Mouse (Mus musculus): ENCODE data around the gene Gas7.

Gas7 gene

DNA sequence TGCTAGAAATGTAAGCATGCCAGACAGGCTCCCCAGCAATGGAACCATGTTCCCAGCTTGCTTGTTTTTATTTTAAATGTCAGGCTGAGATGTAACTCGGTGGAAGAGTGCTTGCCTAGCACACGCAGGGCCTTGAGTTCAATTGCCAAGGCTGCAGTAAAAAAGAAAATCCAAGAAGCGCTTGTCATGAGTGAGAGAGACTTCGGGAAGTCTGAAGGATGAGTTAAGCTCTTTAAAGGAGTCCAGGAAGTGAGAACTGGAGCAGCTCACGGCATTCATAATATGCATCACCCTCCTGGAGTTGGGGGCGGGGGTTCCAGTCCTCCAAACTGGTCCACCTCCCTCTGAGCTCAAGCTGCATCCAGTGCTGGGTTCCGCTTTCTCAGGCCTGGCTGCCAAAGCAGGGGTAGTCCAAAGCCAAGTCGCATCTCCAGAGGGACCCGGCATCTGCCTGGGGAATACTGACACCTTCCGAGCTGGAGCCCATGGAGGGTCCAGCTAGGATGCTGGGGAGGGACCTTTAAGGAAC lies 34.5 kb downstream of the Gas7 start:
- DNase-seq (ENCODE audit: low read depth): no peak

DNA sequence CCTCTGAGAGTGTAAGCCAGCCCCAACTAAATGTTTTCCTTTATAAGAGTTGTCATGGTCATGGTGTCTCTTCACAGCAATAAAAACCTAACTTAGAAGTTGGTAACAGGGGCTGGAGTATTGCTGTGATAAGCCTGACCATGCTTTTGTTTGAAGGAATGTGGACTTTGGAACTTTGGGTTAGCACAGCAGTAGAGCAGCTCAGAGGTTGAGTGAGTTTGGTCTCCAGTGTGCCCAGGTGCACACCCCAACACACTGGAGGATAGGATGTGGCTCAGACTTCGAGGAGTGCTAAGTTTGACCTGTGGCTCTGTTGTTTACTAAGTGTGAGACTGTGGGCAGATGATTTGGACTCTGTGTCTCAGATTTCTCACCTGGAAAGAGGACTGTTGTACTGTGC lies 41.6 kb downstream of the Gas7 start:
- no peak for DNase-seq (ENCODE audit: low read depth)

DNA sequence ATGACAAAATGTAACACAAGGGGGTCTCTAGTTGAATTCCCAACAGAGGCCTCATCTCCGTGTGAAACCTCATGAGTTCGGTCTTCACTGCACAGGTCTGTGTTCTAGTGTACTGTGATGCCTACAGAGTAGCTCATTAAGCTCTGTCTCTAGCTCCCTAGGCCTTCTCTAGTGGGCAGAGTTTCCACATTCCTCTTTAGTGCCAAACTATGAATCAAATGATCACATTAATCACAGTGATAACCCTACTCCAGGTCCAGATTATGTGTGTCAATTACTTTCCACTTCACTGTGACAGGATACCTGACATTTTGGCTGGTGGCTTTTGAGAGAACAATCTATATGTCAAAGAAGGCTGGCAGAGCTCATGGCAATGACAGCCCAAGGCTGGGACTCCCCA lies 44.9 kb downstream of the Gas7 start:
- DNase-seq (ENCODE audit: low read depth): no peak

DNA sequence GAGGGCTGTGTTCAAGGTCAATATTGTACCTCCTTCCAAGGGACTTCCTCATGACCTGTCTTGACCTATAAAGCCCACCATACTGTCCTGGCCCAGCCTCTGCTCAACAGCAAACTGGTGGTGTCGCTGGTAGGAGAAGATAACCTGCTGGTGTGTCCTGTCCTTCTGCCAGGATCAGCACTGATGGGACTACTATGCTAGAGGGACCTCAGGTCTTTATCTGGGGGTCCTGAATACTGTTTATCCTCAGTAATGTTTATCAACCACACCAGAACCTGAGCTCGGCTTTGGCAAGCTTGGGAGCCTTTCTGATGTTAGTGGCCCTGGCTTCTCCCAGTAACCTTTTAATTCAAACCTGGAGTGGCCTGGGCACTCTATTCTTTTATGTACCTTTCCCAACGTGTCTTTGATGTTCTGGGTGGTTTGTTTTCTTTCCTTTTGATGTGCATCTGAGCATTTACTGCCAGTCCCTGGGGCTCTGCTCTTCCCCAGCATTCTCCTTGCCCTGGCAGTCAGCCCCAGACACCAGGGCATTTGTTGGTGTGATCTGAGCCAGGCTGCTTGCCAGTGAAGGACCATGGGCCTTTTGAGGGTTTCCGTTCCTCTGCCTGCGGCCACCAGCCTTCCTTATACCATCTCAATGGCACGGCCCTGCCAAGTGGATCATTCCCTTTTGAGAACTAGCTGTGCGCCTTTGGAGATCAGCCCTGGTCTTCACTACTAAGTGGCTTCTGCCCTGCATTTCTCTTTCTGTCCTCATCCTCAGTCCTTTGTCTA lies 46.4 kb downstream of the Gas7 start:
- DNase-seq (ENCODE audit: low read depth): no peak

DNA sequence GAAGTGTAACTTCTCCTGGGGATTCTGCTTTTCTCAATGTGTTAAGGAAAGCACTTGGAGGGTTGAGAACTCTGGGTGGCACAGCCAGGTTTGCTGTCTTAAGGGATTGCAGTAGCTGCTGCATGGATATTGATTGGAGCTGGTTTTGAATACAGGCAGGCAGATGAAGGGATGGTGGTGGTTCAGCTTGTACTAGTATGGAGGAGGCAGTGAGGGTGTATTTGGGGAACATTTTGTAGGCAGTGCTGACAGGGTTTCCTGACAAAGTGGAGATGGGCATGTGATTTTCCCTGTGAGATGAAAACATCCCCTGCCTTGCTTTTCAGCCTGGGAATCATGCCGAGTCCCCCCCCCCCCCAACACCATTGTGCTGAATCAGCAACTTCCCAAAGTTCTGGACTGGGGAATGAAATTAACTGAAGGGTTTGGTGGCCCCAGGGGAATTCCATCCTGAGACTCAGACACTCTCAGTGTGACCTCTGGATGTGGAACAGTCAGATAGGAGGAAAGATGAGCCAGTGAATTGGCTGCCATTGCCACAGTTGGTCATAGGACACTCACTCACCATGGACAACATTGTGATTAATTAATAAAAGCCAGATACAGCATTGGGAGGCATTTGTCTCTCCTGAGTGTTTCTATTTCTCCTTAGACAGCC lies 54.1 kb downstream of the Gas7 start:
- no peak for DNase-seq (ENCODE audit: low read depth)

DNA sequence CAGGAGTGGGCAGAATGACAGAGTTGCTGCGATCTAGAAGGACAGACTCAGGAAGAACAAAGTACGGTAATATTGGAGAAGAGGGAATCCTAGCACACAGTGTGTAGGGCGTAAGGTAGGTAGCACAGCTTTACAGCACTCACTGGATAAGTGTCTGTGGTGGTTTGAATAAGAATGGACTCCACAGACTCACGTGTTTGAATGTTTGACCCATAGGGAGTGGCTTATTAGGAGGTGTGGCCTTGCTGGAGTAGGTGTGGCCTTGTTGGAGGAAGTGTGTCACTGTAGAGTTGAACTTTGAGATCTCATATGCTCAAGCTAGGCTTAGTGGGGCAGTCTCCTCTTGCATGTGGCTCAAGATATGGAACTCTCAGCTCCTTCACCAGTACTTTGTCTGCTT lies 55.6 kb downstream of the Gas7 start:
- no peak for DNase-seq (ENCODE audit: low read depth)

DNA sequence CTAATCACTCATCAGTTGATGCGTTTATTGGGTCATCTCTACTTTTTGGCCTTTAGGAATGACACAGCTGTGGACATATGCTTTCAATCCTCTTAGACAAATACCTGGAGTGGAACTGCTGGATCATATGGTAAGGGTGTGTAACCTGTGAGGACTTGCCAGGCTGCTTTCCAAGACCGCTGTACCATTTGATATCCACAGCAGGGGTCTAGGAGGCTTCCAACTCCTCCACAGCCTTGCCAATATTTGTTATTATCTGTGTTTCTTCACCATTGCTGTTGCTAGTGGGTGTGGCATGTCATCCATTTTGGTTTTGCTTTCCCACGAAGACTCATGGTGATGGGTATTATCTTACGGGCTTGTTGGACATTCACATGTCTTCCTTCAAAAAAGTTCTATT lies 57.8 kb downstream of the Gas7 start:
- DNase-seq (ENCODE audit: low read depth): no peak

DNA sequence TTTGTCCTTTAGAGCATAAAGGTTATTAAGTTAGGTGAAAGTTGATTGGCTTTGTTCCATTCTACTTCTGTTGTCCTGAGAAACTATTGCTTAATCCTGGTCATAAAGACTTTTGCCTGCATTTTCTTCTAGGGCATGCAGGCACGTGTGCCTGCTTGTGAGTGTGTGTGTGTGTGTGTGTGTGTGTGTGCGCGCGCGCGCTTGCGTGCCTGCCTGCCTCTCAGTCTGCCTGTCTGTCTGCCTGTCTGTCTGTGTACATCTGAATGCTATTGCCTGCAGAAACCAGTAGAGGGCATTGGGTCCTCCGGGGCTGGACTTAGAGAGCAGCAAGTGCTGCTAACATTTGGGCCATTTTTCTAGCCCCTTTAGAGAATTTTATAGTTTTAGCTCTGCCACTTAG lies 59.2 kb downstream of the Gas7 start:
- no peak for DNase-seq (ENCODE audit: low read depth)

DNA sequence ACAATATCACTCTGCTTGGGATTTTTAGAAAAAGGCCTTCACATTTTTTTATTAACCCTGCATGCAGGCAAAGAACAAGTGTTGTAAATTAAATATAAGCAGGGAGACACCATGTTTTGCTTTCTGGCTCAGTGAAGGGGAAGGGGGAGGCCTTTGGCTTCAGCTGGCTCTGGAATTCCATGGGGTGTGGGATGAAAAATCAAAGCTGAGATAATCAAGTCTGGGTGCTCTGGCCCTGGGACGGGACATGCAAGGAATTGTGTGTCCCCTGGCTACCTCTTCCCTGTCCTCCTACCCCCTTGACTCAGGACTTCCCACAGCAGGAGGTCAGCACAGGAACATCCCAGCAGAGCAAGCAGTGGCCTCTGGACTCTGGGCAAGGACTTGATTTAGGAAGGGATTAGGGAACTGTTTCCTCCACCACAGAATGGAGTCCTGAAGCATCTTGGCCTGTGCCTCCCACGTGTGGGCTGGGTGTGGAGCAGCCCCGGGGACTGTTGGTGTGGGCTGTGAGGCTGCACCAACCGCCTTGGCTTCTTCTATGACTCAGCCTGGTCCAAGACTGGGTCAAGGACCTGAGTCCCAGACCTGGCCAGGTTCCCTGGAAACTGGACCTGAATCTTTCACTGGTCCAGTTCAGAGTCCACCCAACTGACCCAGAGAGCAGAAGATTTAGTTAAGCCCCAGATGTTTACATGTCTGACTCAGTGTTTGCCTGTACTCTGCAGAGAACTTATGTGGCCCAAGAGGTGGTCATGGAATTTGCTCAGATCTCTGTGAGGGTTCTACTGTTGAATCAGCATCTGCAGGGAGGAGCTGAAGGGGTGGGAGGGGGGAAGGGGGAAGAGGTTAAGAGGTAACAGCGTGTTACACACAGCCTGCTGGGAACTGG lies 60.0 kb downstream of the Gas7 start:
- no peak for DNase-seq (ENCODE audit: low read depth)

DNA sequence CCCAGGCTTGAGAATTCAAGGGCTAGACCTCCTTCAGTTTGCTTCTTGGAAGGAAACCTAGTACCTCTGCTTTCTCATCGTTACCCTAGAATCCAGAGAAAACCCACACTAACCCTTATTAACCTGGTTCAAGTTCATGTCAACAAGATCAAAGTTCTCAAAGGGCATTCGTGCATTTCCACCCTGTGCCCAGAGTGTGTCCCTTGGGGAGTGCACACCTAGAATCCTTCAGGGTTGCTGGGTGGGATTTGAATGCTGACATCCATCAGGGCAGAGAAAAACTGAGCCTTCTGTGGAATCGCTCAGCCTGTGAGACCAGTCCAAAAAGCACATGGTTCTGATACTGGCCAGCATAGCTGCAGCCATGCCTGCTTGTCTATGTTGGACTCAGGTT lies 60.7 kb downstream of the Gas7 start:
- DNase-seq (ENCODE audit: low read depth): no peak

DNA sequence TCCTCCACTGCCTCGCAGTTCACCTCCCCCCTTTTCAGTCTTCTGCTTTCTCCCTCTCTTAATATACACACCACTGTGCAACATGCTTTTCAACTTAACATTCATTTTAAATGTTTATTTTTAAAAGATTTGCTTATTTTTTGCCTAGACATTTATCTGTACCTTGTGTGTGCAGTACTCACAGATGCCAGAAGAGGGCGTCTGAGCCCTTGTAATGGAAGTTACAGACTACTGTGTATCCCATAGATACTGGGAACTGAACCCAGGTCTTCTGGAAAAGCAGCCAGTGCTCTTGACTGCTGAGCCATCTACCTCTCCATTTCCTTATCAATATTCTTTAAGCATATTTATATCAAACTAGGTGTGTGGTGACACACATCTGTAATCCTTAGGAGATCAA lies 62.5 kb downstream of the Gas7 start:
- no peak for DNase-seq (ENCODE audit: low read depth)

DNA sequence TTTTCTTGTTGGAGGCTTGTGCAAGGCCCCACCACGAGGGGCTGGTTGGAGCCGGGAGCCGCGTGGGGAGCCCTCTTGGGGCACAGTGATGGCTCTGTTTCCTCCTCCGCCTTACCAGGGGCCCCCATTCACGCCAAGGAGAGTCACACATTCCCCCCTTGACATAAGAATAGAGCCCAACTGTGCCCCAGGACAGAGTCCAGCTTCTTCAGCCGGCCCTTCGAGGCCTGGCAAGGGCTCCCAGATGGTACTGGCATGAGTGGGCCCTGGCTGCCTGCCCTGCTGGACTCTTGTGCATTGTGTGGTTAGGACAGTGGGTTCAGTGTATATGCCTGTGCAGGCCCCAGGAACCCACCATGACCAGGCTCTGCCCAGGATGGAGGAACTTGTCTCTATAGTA lies 63.7 kb downstream of the Gas7 start:
- DNase-seq (ENCODE audit: low read depth): no peak

DNA sequence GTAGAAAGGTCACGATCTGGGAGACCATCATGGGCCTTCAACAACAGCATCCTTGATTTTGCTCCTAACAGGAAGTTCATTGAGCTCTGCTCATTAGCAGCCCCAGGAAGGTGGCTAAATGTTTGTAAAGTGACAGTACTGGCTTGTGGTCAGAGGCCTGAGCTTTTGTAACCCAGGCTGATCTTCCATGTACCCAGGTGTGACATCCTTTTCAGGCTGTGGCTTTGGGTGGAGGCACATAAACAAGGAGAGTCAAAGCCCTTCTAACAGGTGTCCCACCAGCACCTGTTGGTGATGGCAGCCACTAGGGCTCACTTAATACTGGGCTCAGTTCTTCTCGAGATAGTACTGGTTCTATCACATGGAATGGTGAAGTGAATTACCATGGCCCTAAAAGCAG lies 67.4 kb downstream of the Gas7 start:
- DNase-seq (ENCODE audit: low read depth): no peak

DNA sequence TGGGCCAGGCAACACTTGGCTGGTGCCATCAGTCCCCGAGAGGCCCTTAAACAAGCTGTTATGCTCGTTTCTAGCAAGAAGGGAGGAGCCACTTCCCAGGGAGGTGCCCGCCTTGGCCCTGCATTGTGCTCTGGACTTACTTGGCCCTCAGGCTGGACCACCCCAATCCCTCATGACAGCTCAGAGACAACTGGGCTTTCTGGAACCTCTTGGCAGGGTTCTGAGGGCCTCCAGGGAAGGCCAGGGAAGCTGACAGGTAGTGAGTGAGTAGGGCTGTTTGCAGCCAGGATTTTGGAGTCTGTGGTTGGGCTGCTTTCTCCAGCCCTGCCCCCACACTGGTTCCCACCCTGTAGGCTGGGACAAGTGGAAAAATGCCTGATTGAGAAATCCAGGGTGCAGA lies 68.6 kb downstream of the Gas7 start:
- no peak for DNase-seq (ENCODE audit: low read depth)

DNA sequence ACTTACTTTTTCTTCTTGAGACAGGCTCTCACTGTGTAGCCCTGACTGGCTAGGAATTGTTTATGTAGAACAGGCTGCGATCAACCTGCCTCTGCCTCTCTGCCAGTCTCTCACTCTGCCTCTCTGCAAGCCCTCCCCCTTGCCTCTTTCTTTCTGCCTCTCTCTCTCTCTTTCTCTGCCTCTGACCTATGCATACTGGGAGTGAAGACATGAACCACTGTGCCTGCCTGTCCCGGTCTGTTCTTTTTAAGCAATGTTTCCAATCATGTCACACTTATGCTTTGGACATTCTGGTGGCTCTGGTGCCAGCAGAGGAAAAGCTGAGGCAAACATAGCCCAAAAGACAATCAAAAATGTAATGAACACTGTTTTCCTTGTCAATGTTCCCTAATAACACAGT lies 69.5 kb downstream of the Gas7 start:
- DNase-seq (ENCODE audit: low read depth): no peak

DNA sequence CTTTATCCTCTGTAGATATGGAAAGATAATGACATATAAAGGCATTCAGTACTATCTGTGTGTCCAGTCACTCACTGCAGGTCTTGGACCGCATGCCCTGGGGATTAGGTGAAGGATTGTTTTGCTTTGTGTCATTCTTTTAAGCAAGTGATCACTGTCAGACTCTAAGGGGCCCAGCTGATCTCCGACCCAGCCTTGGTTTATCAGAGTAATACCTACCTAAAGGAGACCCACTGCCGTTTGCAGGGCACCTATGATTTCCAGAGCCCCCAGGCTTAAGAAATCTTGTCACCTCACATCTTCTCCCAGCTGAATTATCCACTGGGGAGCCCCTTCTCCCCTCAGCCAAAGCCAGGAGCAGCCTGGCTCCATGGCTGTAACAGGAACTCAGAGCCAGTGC lies 70.6 kb downstream of the Gas7 start:
- DNase-seq (ENCODE audit: low read depth): no peak

DNA sequence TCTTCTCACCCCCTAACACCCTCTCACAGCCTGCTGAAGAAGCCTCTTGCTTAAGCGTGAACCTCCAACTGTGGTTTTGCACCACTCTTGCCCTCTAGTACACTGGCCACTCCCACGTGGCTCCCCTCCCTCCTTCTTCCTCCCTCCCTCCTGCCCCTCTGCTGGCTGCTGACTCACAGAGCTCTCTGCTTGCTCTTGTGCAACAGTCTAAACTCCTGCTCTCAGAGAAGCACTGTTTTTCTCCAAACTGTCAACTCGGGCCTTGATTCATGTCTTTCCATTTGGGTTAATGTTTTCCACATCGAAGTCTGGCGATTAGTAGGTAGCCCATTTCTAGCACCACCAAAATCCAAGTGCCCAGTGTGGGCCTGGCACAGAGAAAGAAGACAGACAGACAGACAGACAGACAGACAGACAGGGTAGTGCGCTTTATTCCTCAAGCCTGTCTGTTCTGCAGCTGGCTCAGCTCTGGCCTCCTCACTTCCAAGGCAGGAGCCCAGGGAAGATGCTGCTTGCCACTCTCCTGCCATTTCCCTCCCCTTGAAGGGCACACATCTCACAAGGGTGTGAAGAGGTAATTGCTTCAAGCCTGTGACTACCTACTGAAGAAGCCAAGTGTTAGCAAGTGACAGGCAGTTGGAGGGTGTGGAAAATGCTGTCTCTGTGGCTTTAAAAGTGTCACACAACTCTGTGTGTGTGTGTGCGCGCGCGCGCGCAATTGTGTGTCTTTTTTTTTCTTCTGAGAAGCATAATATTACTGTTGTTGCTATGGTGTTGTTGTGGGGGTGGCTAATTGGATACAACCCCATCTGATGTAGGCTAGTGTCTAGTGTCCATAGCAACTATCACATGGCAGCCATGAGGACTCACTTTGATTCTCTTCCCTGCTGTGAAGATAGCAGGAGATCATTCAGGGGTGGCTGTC lies 71.6 kb downstream of the Gas7 start:
- no peak for DNase-seq (ENCODE audit: low read depth)

DNA sequence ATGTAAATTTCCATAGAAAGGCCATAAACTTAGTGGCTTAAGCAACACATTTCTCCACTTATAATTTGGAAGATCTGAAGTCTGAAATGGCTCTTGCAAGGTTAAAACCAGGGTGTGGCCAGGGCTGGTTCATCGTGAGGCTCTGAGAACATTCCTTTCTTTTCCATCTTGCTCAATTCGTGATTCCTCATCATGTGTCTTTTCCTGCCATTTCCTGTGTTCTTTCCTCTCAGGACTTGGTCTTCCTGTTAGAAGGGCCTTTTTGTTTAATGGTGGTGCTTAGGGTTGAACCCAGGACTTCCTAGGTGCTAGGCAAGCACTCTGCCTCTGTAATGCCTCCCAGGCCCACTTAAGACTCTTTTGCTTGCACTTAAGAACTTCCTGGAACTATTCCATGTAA lies 76.0 kb downstream of the Gas7 start:
- no peak for DNase-seq (ENCODE audit: low read depth)

DNA sequence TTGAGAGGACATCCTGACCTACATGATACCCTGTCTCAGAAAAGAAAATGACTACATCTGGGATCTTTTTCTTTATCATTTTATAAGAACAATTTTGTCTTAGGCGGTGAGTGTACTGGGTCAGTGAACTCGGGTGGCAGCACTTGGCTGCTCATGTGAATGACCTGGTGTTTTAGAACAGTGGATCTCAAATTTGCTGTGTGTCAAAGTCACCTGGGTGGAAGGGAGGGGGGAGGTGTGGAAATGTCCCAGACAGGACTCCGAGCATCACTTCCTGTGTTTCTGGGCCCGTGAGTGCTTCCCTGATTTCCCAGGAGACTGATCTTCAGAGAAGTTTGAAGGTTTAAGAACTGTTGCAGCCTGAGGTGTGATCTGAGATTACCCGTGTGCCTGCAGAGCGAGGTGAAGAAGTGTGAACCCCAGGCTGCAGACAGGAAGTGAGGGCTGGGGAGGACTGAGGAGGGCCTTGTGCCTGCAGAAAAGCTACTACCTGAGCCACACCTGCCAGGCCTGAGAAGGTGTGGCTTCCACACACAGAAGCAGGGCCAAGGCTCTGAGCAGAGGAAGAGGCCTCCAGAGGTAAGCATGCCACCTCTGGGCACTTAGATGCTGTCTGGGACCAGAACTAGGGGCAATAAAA lies 76.8 kb downstream of the Gas7 start:
- no peak for DNase-seq (ENCODE audit: low read depth)

DNA sequence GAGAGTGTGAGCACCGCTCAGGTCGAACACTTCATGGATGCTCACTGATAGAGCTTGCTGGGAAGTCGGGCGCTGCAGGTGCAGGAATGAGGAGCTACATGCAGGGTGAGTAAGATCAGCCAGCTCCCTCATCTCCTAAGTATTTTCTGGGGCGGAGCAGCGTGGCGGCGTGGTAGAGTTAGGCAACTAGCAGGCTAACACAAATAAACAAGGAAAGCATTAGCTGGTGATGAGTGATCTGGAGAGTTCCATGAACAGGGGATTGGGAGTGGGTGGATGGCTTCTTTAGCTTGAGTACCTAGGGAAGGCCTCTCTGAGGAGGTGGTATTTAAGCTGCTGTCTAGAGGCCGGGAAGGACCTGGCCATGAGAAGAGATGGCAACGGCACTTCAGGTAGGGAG lies 77.5 kb downstream of the Gas7 start:
- no peak for DNase-seq (ENCODE audit: low read depth)

DNA sequence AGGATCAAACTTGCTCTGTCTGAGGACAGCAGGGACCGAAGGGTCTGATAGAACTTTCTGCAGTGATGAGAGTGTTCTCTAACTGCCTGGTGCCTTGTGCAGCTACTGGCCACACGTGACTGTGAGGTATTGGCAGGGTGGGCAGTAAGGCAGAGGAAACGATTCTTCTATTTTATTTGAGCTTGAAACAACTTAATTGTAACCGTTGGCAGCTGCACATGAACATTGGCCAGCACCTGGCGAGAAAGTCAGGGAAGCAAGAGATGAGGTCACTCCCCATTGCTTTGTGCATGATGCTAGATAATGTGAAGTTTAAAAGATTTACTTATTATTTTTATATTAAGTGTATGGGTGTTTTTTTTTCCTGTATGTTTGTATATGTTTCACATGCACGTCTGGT lies 77.9 kb downstream of the Gas7 start:
- no peak for DNase-seq (ENCODE audit: low read depth)
